Mouse (Mus musculus) layer of hippocampus, adult 9-10 months (tissue): ENCODE results near the gene Xpr1.

Source experiments
- DNase-seq: peaks from one replicate; pipeline ENCODE4 v3.0.0; 2022; ENCODE audit warnings: low spot score

Xpr1 gene

DNA sequence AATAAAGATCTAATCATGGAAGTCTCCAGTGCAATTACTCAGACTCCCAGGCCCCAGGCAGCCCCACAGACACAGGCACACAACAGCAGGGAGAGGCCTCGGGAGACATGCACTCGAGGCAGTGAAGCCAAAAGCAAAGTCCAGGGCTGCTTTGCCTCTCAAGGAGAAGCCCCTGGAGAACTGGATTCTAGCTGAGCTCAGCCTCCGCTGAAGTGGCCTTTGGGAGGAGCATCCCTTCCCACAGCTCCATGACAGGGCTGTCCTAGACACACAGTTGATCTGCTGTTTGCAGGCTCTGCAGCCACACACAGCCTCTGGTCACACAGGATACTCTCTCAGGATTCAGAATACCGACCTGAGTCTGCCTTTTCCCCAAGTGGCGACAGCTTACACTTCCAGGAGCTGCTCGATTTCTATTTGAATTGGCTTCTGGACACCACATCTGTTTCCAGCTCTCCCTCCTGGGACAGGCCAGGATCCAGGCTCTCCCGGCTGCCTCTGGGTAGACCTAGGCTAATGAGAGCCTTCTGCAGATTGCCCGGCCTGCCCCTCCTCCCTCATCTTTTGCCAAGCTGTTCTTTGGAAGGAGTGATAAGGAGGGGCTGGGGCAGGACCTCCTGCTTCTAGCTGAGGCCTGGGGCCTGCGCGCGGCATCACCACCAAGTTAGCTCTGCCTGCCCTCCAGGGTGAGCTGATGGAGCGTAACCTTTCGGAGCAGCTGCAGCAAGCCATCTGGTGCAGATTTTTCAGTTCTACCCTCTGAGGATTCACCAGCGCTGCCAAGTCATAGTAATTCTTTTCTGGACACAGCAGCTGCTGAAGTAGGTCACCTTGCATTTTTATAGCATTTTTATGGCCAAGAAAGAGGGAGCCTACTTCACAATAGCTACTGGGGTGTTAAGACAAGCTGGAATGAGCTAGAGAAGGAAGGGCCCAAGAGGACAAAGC lies 187.5 kb downstream of the Xpr1 start:
- no peak for DNase-seq
